Mouse (Mus musculus): ENCODE data around the gene Atg10. TPM values are rescaled to one million over a fixed set of nuclear protein-coding genes. Genes with fewer than 3 reads are reported as not detected.

Gene Atg10
- polyA plus RNA-seq, 1 experiment from 2014 or later = 16.2 TPM

DNA sequence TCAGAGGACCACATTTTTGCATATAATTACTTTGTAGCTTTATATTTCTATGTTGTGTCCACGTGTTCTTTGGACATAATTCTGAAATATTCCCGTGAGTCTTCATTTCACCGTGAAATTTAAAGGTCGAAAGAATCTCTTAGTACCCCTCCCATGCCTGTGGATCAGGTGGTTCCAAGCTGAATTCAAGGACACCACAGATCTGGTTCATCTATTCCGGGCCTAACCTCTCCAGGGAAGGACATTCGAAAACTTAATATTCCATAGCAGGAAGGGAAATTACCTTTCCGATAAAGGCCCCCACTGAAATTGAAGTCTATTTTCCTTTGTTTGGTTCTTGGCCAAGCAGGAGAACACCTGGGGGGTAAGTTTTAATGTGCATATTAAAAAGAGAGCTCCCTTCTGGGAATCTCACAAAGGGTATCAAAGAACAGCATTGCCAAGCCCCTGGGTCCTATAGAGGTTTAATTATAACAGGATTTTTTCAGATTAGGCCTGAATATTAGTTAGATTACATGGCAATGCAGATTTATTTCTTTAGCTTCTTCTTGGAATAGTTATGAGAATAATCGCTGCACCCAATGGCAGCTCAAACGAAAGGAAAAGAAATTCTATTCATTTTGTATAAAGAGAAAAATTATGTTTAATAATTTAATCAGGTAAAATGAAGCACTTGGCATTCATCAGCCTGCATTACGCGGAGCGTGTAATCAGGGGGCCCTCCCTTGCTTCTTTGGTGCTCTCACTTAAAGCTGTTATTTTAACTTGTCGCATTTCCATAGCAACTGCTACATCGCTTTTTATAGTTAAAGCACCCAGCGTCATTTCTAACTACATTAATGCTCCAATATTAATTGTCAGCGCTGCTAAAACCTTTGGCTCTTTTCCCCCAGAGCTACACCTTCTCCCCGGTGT is 310.8 kb downstream of the Atg10 start:
- ATAC-seq (ENCODE audit: low FRiP score, low TSS enrichment) = no peak
- Histone ChIP-seq H3K27me3 (ENCODE audit: control insufficient read depth, insufficient read depth, low read length) (no peaks in the 10 kb centered on the region), H3K9ac (ENCODE audit: low read length) (no peak overlapping the region), H3K36me3 (ENCODE audit: control insufficient read depth, insufficient read depth, low read length) (no peaks in the 10 kb centered on the region), H3K9me3 (ENCODE audit: control insufficient read depth, low read length) (no peaks in the 10 kb centered on the region), H3K4me1 (replicated peaks; ENCODE audit: control insufficient read depth, insufficient read depth) (no peaks in the 10 kb centered on the region), H3K27ac (replicated peaks) (no peak overlapping the region), H3K4me3 (ENCODE audit: low read depth, low read length) (no peak overlapping the region), H3K4me2 (replicated peaks; ENCODE audit: low read depth) (no peak overlapping the region)
- no peak for TF ChIP-seq CTCF (IDR thresholded peaks at IDR 0.05; ENCODE audit: low read depth)
- no peak for TF ChIP-seq EP300 (optimal IDR thresholded peaks at IDR 0.05)
- 79% methylated on average over 17 of the region's 17 CpGs for WGBS
- DNase-seq (ENCODE audit: low spot score) = no peak

DNA sequence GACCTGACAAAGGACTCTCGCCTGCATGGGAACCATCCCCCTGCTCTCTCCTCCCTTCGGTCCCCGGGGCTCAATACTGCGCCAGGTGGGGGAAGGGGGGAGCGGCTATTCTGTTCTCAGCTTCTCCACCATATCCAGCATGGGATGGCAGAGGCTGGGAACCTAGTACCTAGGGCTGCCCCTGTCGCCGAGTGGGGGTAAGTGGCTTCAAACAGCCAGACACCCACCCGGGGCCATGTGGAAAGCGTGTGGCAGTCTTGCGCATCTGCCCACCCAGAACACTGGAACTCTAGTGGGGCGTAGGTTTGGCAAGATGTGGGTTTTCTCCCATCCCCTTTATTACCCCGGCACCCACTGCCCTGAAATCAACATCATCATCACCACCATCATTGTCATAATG is 316.4 kb downstream of the Atg10 start:
- Histone ChIP-seq H3K9ac (ENCODE audit: low read length) (no peak overlapping the region), H3K36me3 (ENCODE audit: control insufficient read depth, insufficient read depth, low read length) (no peaks in the 10 kb centered on the region), H3K27ac (replicated peaks) (no peak overlapping the region), H3K4me3 (ENCODE audit: low read depth, low read length) (no peak overlapping the region), H3K9me3 (ENCODE audit: control insufficient read depth, low read length) (no peaks in the 10 kb centered on the region), H3K27me3 (ENCODE audit: control insufficient read depth, insufficient read depth, low read length) (no peaks in the 10 kb centered on the region), H3K4me2 (replicated peaks; ENCODE audit: low read depth) (no peak overlapping the region), H3K4me1 (replicated peaks; ENCODE audit: control insufficient read depth, insufficient read depth) (no peaks in the 10 kb centered on the region)
- DNase-seq (ENCODE audit: low spot score) = no peak
- no peak for ATAC-seq (ENCODE audit: low FRiP score, low TSS enrichment)
- 90% methylated on average over 12 of the region's 12 CpGs for WGBS
- TF ChIP-seq CTCF (IDR thresholded peaks at IDR 0.05; ENCODE audit: low read depth) = no peak
- TF ChIP-seq EP300 (optimal IDR thresholded peaks at IDR 0.05) = no peak

DNA sequence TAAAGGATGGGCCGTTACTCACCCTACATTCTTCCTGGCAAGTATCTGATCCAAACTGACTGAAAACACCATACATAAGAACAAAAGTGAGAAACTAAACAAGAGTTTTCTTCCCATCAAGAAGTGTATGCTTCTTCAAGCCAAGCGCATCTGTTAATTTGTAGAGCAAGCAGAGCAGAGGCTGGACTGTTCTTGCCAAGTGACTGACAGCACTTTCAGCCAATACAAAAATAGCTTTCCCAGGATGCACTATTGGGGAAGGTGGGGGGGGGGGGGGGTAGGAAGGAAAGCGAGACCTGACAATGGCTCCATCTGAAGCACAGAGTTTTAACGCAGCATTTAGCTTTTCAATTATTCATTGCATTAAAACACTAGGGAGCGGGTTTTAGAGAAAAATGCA is 318.6 kb downstream of the Atg10 start, which contains the start of gene Atp6ap1l:
Atp6ap1l (minus strand) TSS at position 180 of the 400 bp plus-strand sequence.
- no peak for DNase-seq (ENCODE audit: low spot score)
- no peak for ATAC-seq (ENCODE audit: low FRiP score, low TSS enrichment)
- no peaks in the 10 kb centered on the region for H3K36me3 ChIP-seq (ENCODE audit: control insufficient read depth, insufficient read depth, low read length)
- H3K27ac ChIP-seq (replicated peaks) = no peak within 1 kb of the TSS
- 85% methylated on average over 5 of the region's 5 CpGs for WGBS
- H3K9ac ChIP-seq (ENCODE audit: low read length) = no peak within 1 kb of the TSS
- no peak within 1 kb of the TSS for H3K4me3 ChIP-seq (ENCODE audit: low read depth, low read length)
- no peaks in the 10 kb centered on the region for H3K9me3 ChIP-seq (ENCODE audit: control insufficient read depth, low read length)
- H3K4me2 ChIP-seq (replicated peaks; ENCODE audit: low read depth) = no peak within 1 kb of the TSS
- no peaks in the 10 kb centered on the region for H3K4me1 ChIP-seq (replicated peaks; ENCODE audit: control insufficient read depth, insufficient read depth)
- no peak for TF ChIP-seq EP300 (optimal IDR thresholded peaks at IDR 0.05)
- no peak for TF ChIP-seq CTCF (IDR thresholded peaks at IDR 0.05; ENCODE audit: low read depth)
- H3K27me3 ChIP-seq (ENCODE audit: control insufficient read depth, insufficient read depth, low read length) = no peaks in the 10 kb centered on the region

GRCm38 (mm10) chr13:90896821-90897220 is 326.9 kb downstream of the Atg10 start:
- H3K9me3 ChIP-seq (ENCODE audit: control insufficient read depth, low read length) = no peaks in the 10 kb centered on the region
- no peak for ATAC-seq (ENCODE audit: low FRiP score, low TSS enrichment)
- 83% methylated on average over 12 of the region's 12 CpGs for WGBS

DNA sequence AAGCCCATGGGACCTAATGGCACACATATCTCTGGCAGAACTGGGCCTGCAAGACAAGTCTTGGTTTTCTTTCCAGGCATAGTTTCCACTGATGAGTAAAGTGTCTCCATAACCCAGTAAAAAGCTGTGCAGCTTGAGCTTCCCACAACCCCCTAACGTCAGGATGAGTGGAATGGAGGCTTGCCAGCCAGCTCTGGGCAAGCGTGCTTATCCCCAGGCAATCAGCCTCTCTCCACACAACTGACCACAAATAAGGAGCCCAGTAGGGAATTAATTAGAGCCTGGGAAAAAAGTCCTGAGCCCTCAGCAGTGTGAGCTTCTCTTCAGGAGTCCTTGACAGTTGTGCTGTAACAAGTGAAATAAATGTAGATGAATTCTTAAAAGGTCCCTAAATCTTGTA is 327.7 kb downstream of the Atg10 start:
- Histone ChIP-seq H3K9ac (ENCODE audit: low read length) (no peak overlapping the region), H3K4me2 (replicated peaks; ENCODE audit: low read depth) (no peak overlapping the region), H3K27me3 (ENCODE audit: control insufficient read depth, insufficient read depth, low read length) (no peaks in the 10 kb centered on the region), H3K27ac (replicated peaks) (no peak overlapping the region), H3K4me1 (replicated peaks; ENCODE audit: control insufficient read depth, insufficient read depth) (no peaks in the 10 kb centered on the region), H3K9me3 (ENCODE audit: control insufficient read depth, low read length) (no peaks in the 10 kb centered on the region), H3K4me3 (ENCODE audit: low read depth, low read length) (no peak overlapping the region), H3K36me3 (ENCODE audit: control insufficient read depth, insufficient read depth, low read length) (no peaks in the 10 kb centered on the region)
- WGBS = 64% methylated on average over 2 of the region's 2 CpGs
- DNase-seq (ENCODE audit: low spot score) = no peak
- no peak for ATAC-seq (ENCODE audit: low FRiP score, low TSS enrichment)
- no peak for TF ChIP-seq EP300 (optimal IDR thresholded peaks at IDR 0.05)
- TF ChIP-seq CTCF (IDR thresholded peaks at IDR 0.05; ENCODE audit: low read depth) = no peak

More at GRCm38 (mm10) chr13:90896821-90897220, 326.9 kb downstream of the Atg10 start:
- DNase-seq (ENCODE audit: low spot score) = no peak
- Histone ChIP-seq H3K27me3 (ENCODE audit: control insufficient read depth, insufficient read depth, low read length) (no peaks in the 10 kb centered on the region), H3K9ac (ENCODE audit: low read length) (no peak overlapping the region), H3K4me3 (ENCODE audit: low read depth, low read length) (no peak overlapping the region), H3K4me1 (replicated peaks; ENCODE audit: control insufficient read depth, insufficient read depth) (no peaks in the 10 kb centered on the region), H3K27ac (replicated peaks) (no peak overlapping the region), H3K36me3 (ENCODE audit: control insufficient read depth, insufficient read depth, low read length) (no peaks in the 10 kb centered on the region), H3K4me2 (replicated peaks; ENCODE audit: low read depth) (no peak overlapping the region)
- TF ChIP-seq CTCF (IDR thresholded peaks at IDR 0.05; ENCODE audit: low read depth) (no peak), EP300 (optimal IDR thresholded peaks at IDR 0.05) (no peak)

GRCm38 (mm10) chr13:90894819-90895218 is 328.9 kb downstream of the Atg10 start:
- 86% methylated on average over 4 of the region's 4 CpGs for WGBS

More at GRCm38 (mm10) chr13:90894819-90895218, 328.9 kb downstream of the Atg10 start:
- H3K9me3 ChIP-seq (ENCODE audit: control insufficient read depth, low read length) = no peaks in the 10 kb centered on the region
- H3K27ac ChIP-seq (replicated peaks) = no peak overlapping the region
- no peaks in the 10 kb centered on the region for H3K36me3 ChIP-seq (ENCODE audit: control insufficient read depth, insufficient read depth, low read length)
- H3K27me3 ChIP-seq (ENCODE audit: control insufficient read depth, insufficient read depth, low read length) = no peaks in the 10 kb centered on the region
- H3K9ac ChIP-seq (ENCODE audit: low read length) = no peak overlapping the region
- TF ChIP-seq CTCF (IDR thresholded peaks at IDR 0.05; ENCODE audit: low read depth) (no peak), EP300 (optimal IDR thresholded peaks at IDR 0.05) (no peak)
- no peaks in the 10 kb centered on the region for H3K4me1 ChIP-seq (replicated peaks; ENCODE audit: control insufficient read depth, insufficient read depth)
- no peak overlapping the region for H3K4me2 ChIP-seq (replicated peaks; ENCODE audit: low read depth)
- no peak overlapping the region for H3K4me3 ChIP-seq (ENCODE audit: low read depth, low read length)
- DNase-seq (ENCODE audit: low spot score) (no peak), ATAC-seq (ENCODE audit: low FRiP score, low TSS enrichment) (no peak)

All from stomach, postnatal 0 days (tissue).